Mouse (Mus musculus): ENCODE measurements around the gene Mrps25. TPM values are rescaled to one million over a fixed set of nuclear protein-coding genes. Genes with fewer than 3 reads are reported as not detected.

Mrps25 gene
- total RNA-seq, 2 experiments from 2014 or later, result 57.4 to 60.5 TPM

DNA sequence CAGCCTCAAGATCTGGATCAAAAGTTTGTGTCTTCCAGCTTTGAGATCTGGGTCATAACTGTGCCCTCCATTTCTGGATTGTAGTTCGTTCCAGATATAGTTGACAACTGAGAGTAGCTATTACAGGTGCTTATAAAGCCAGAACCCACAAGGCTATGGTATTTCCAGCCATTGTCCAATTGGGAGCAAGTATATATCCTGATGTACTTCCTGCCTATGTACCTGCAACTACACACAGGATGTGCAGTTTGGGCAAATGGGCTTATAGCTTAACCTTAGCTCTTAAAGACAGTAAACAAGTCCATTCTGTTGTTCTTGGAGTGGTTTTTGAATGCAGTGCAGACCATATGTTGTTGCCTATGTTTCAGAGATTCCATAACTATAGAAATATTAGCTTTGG is 52.4 kb downstream of the Mrps25 start:
- no peak for ATAC-seq (replicated peaks; ENCODE audit: poor library complexity)

GRCm38 (mm10) chr6:92126861-92127468 is 56.9 kb downstream of the Mrps25 start:
- ATAC-seq (replicated peaks; ENCODE audit: poor library complexity), result peak; percentile 77

GRCm38 (mm10) chr6:92124547-92124946 is 59.3 kb downstream of the Mrps25 start:
- peak; percentile 31; the same call in 1 of the 2 replicates for ATAC-seq (replicated peaks; ENCODE audit: poor library complexity)

Other genes with a start within 250 kb of the Mrps25 start
- gene Fgd5, start 205.2 kb downstream of the Mrps25 start, total RNA-seq (2015), result 0.24 and 0.32 TPM in 2 replicates
- gene Fgd5, start 205.2 kb downstream of the Mrps25 start, total RNA-seq (2017), result 0.41 TPM in 1 of 2 replicates, not detected in the other
- gene Nr2c2, start 92.6 kb downstream of the Mrps25 start, total RNA-seq (2015), result 40.3 and 47.7 TPM in 2 replicates
- 40.0 and 48.5 TPM in 2 replicates for gene Nr2c2, start 92.6 kb downstream of the Mrps25 start, total RNA-seq (2017)
- 7.2 and 11.0 TPM in 2 replicates for gene Rbsn, start 30.9 kb upstream of the Mrps25 start, total RNA-seq (2015)
- 18.2 and 21.0 TPM in 2 replicates for gene Rbsn, start 30.9 kb upstream of the Mrps25 start, total RNA-seq (2017)
- gene Trh, start 60.6 kb upstream of the Mrps25 start, total RNA-seq (2015), result not detected in 2 replicates
- gene Trh, start 60.6 kb upstream of the Mrps25 start, total RNA-seq (2017), result not detected in 2 replicates

Measured in megakaryocyte progenitor cell, adult 5-6 weeks (primary cell).